In genomic region chr17:43567992-43568888, GRCm38 (mm10) we compare ENCODE assay signal across 8 mouse cellular contexts. TPM values are rescaled to one million over a fixed set of nuclear protein-coding genes. Genes with fewer than 3 reads are reported as not detected.
DNase-seq lines count a peak whose midpoint lies in the region; ATAC-seq and TF ChIP-seq lines count a peak whose summit lies in the region.

Gene Pla2g7 (plus strand): TSS chr17:43568098.

- peak; percentile 79 for ATAC-seq in lung, postnatal 0 days
- ATAC-seq in activated CD4-positive, CD25-positive, alpha-beta regulatory T cell, adult 4 months: no peak

- TF ChIP-seq EP300 in lung, postnatal 0 days (IDR thresholded peaks at IDR 0.05): no peak

- H3K9ac ChIP-seq in lung, postnatal 0 days (replicated peaks; ENCODE audit: low read depth): 0 out of 2 replicates have a peak within 1 kb of the TSS, but pooled peaks have one; percentile 8

- DNase-seq in Muller cell, postnatal 12 days (ENCODE audit: inconsistent ontology term): peak; percentile 51
- DNase-seq in cerebellum, adult 18-20 months: peak; percentile 8 to 15
- peak; percentile 49 for DNase-seq in forelimb bud, embryonic 11.5 days (ENCODE audit: low read depth, low spot score)
- DNase-seq in heart, postnatal 25 days (ENCODE audit: low spot score): peak; percentile 8
- DNase-seq in layer of hippocampus, adult 2 months (ENCODE audit: low spot score in 2 of 2): peak; percentile 59 to 64
- peak; percentile 58 for DNase-seq in lung, postnatal 0 days (ENCODE audit: low spot score)
- DNase-seq in retina, postnatal 1 day: peak; percentile 75

- H3K9me3 ChIP-seq in lung, postnatal 0 days (ENCODE audit: low read length): no peaks in the 10 kb centered on the region

- peak within 1 kb of the TSS; percentile 59 for H3K4me3 ChIP-seq in layer of hippocampus, adult 2 months
- peak within 1 kb of the TSS; percentile 42 for H3K4me3 ChIP-seq in lung, postnatal 0 days (ENCODE audit: low read depth, low read length)

- H3K27me3 ChIP-seq in lung, postnatal 0 days (replicated peaks; ENCODE audit: insufficient read depth, low read length): no peaks in the 10 kb centered on the region

- 1% methylated on average over 34 of the region's 34 CpGs for WGBS in lung, postnatal 0 days

- H3K27ac ChIP-seq in layer of hippocampus, adult 2 months: peak within 1 kb of the TSS; percentile 86
- H3K27ac ChIP-seq in lung, postnatal 0 days (ENCODE audit: low read length): 0 out of 2 replicates have a peak within 1 kb of the TSS, but pooled peaks have one; percentile 9

- intact Hi-C loops in heart, postnatal 25 days (cut with DNase I): no loop called here

- TF ChIP-seq CTCF in layer of hippocampus, adult 2 months (conservative IDR thresholded peaks at IDR 0.05): no peak
- no peak for TF ChIP-seq CTCF in lung, postnatal 0 days (IDR thresholded peaks at IDR 0.05)

- peaks cover 7% of the 10 kb centered on the region; the same call in 1 of the 2 replicates for H3K4me1 ChIP-seq in lung, postnatal 0 days (ENCODE audit: insufficient read depth, low read depth, low read length)

- peak within 1 kb of the TSS; percentile 77 for H3K4me2 ChIP-seq in lung, postnatal 0 days (replicated peaks; ENCODE audit: low read depth, low read length)

- no peaks in the 10 kb centered on the region for H3K36me3 ChIP-seq in lung, postnatal 0 days (ENCODE audit: insufficient read depth, low read length)

RNA-seq across cellular contexts. Expression of gene Pla2g7, which starts in this region (rescaled TPM):
- 1 to 10 TPM; 5.9 to 6.2 TPM for total RNA-seq in heart, postnatal 25 days (2021)
- total RNA-seq in layer of hippocampus, adult 2 months (2021): 100 to 1,000 TPM; 106 to 116 TPM
- polyA plus RNA-seq in lung, postnatal 0 days (2015; fragmentation: Nextera tagmentation; extraction: Ambion mirVana): 13.9 and 15.8 TPM in 2 replicates
- under 1 TPM in 1 of 2 experiments, not detected in 1; 0.89 TPM for polyA plus RNA-seq in activated CD4-positive, CD25-positive, alpha-beta regulatory T cell, adult 4 months (2017; shearing (Covaris generic))

Comparison
In these comparisons a context has a peak if more than half of its experiments do, and no peak if none do; other contexts are left out.
1. RNA of gene Pla2g7 (total RNA-seq): 106 to 116 TPM in layer of hippocampus, adult 2 months; 5.9 to 6.2 TPM in heart, postnatal 25 days; every median in the first group is over 10 times any median in the second.
2. DNase-seq: peak in every context shown above with its lines; median percentile 75 in retina, postnatal 1 day; 62 in layer of hippocampus, adult 2 months; 58 in lung, postnatal 0 days; 51 in Muller cell, postnatal 12 days; 49 in forelimb bud, embryonic 11.5 days; 12 in cerebellum, adult 18-20 months; 8 in heart, postnatal 25 days.